Mouse (Mus musculus): ENCODE data around the gene Dnajc13.

Gene Dnajc13

GRCm38 (mm10) chr9:104262823-104263352, at the start of gene Dnajc13:
TSS of gene Dnajc13 (minus strand) at chr9:104262930.
- DNase-seq, result peak; percentile 100

GRCm38 (mm10) chr9:104306734-104307133, 44.0 kb upstream of the Dnajc13 start:
- peak; percentile 86 for DNase-seq

GRCm38 (mm10) chr9:104305333-104306111, 42.8 kb upstream of the Dnajc13 start:
- DNase-seq, result peak; percentile 13

- no peak for DNase-seq
These were observed 42.1 kb upstream of the Dnajc13 start for GRCm38 (mm10) chr9:104304800-104305199.

- DNase-seq, result peak; percentile 12
These were observed 41.6 kb upstream of the Dnajc13 start for GRCm38 (mm10) chr9:104304376-104304775.

GRCm38 (mm10) chr9:104300569-104300968, 37.8 kb upstream of the Dnajc13 start:
- no peak for DNase-seq

GRCm38 (mm10) chr9:104297041-104297440, 34.3 kb upstream of the Dnajc13 start:
- no peak for DNase-seq

GRCm38 (mm10) chr9:104284934-104285333, 22.2 kb upstream of the Dnajc13 start:
- no peak for DNase-seq

GRCm38 (mm10) chr9:104282536-104282935, 19.8 kb upstream of the Dnajc13 start:
- DNase-seq, result peak; percentile 54

GRCm38 (mm10) chr9:104281737-104282136, 19.0 kb upstream of the Dnajc13 start:
- no peak for DNase-seq

GRCm38 (mm10) chr9:104280725-104281495, 18.2 kb upstream of the Dnajc13 start:
- no peak for DNase-seq

- DNase-seq, result peak; percentile 20
These were observed 14.9 kb upstream of the Dnajc13 start for GRCm38 (mm10) chr9:104277528-104278162.

- no peak for DNase-seq
These were observed 12.5 kb upstream of the Dnajc13 start for GRCm38 (mm10) chr9:104275084-104275785.

- DNase-seq, result no peak
These were observed 9.3 kb upstream of the Dnajc13 start for GRCm38 (mm10) chr9:104272057-104272456.

GRCm38 (mm10) chr9:104271642-104272041, 8.9 kb upstream of the Dnajc13 start:
- DNase-seq, result no peak

GRCm38 (mm10) chr9:104269944-104270343, 7.2 kb upstream of the Dnajc13 start:
- no peak for DNase-seq

- DNase-seq, result no peak
These were observed 6.7 kb upstream of the Dnajc13 start for GRCm38 (mm10) chr9:104269349-104269871.

- DNase-seq, result no peak
These were observed 1.8 kb upstream of the Dnajc13 start for GRCm38 (mm10) chr9:104264567-104264966.

- DNase-seq, result peak; percentile 77
These were observed 541 bp downstream of the Dnajc13 start for GRCm38 (mm10) chr9:104262016-104262762.

- DNase-seq, result peak; percentile 25
These were observed 2.4 kb downstream of the Dnajc13 start for GRCm38 (mm10) chr9:104260306-104260705.

- no peak for DNase-seq
These were observed 6.6 kb downstream of the Dnajc13 start for GRCm38 (mm10) chr9:104256085-104256484.
